Mouse (Mus musculus): Measurements from ENCODE around the gene Prss43. TPM values are rescaled to one million over a fixed set of nuclear protein-coding genes. Genes with fewer than 3 reads are reported as not detected.

Prss43 gene
- polyA plus RNA-seq, 1 experiment from 2014 or later = not detected

DNA sequence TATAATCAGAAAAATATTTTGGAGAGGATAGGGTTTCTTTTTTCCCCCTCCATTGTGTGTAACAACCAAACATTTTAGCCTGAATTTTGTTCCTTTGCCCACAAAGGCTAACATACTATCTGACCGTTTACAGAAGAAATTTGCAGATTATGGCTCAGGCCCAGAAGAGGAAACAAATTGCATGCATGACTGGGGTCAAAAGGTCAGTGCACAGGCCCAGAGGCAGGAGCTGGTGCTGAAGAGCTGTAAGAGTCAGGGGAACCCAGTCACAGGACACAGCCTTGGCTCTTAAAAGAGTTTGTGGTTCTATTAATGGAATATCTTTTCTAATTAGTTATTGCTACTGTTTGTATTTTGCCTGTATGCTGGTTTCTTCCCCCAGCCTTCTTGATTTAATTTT lies 42.9 kb upstream of the Prss43 start:
- Histone ChIP-seq H3K27me3 (ENCODE audit: insufficient read depth, low read length) (no peaks in the 10 kb centered on the region), H3K9me3 (replicated peaks; ENCODE audit: low read length) (no peaks in the 10 kb centered on the region), H3K4me3 (replicated peaks; ENCODE audit: low read depth, low read length) (no peak overlapping the region), H3K9ac (ENCODE audit: low read depth, low read length) (no peak overlapping the region), H3K36me3 (ENCODE audit: insufficient read depth, low read length) (no peaks in the 10 kb centered on the region), H3K4me1 (replicated peaks; ENCODE audit: insufficient read depth, low read length) (0 out of 2 replicates have a peak, but pooled peaks cover 3% of the 10 kb centered on the region), H3K4me2 (ENCODE audit: low read length) (no peak overlapping the region), H3K27ac (no peak overlapping the region)
- TF ChIP-seq CTCF (IDR thresholded peaks at IDR 0.05; ENCODE audit: low read depth) = no peak
- no peak for ATAC-seq (replicated peaks; ENCODE audit: low FRiP score, low read depth)
- WGBS = 35% methylated on average over 1 of the region's 1 CpGs
- DNase-seq (ENCODE audit: low spot score) = no peak

DNA sequence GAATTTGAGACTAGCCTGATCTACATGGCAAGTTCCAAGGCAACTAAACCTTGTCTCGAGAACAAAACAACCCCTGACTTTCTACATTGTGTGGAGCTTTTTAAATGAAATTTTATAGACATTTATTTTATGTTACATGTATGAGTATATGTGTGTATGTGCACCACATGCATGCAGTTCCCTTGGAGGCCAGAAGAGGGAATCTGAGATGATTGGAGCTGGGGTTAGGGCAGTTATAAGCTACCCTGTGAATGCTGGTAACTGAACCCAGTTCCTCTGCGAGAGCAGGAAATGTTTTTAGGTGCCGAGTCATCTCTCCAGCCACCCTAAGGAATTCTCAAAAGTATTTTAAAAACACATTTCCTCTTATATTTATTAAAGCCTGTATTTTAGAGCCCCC lies 38.3 kb upstream of the Prss43 start:
- Histone ChIP-seq H3K9ac (ENCODE audit: low read depth, low read length) (no peak overlapping the region), H3K4me3 (replicated peaks; ENCODE audit: low read depth, low read length) (no peak overlapping the region), H3K36me3 (ENCODE audit: insufficient read depth, low read length) (no peaks in the 10 kb centered on the region), H3K4me2 (ENCODE audit: low read length) (no peak overlapping the region), H3K4me1 (replicated peaks; ENCODE audit: insufficient read depth, low read length) (no peaks in the 10 kb centered on the region), H3K9me3 (replicated peaks; ENCODE audit: low read length) (no peaks in the 10 kb centered on the region), H3K27me3 (ENCODE audit: insufficient read depth, low read length) (no peaks in the 10 kb centered on the region), H3K27ac (no peak overlapping the region)
- TF ChIP-seq CTCF (IDR thresholded peaks at IDR 0.05; ENCODE audit: low read depth) = 0 out of 2 replicates have a peak, but pooled peaks have one; percentile 9
- WGBS = 90% methylated on average over 3 of the region's 3 CpGs
- DNase-seq (ENCODE audit: low spot score) (no peak), ATAC-seq (replicated peaks; ENCODE audit: low FRiP score, low read depth) (no peak)

- no peaks in the 10 kb centered on the region for H3K27me3 ChIP-seq (ENCODE audit: insufficient read depth, low read length)
- H3K27ac ChIP-seq = no peak overlapping the region
- H3K36me3 ChIP-seq (ENCODE audit: insufficient read depth, low read length) = no peaks in the 10 kb centered on the region
- no peak overlapping the region for H3K4me2 ChIP-seq (ENCODE audit: low read length)
- DNase-seq (ENCODE audit: low spot score) (no peak), ATAC-seq (replicated peaks; ENCODE audit: low FRiP score, low read depth) (no peak)
- H3K4me3 ChIP-seq (replicated peaks; ENCODE audit: low read depth, low read length) = no peak overlapping the region
- TF ChIP-seq CTCF (IDR thresholded peaks at IDR 0.05; ENCODE audit: low read depth) = no peak
- 52% methylated on average over 4 of the region's 4 CpGs for WGBS
- H3K9me3 ChIP-seq (replicated peaks; ENCODE audit: low read length) = no peaks in the 10 kb centered on the region
- no peak overlapping the region for H3K9ac ChIP-seq (ENCODE audit: low read depth, low read length)
- no peaks in the 10 kb centered on the region for H3K4me1 ChIP-seq (replicated peaks; ENCODE audit: insufficient read depth, low read length)
These were observed 36.0 kb upstream of the Prss43 start for GRCm38 (mm10) chr9:110790462-110790861.

DNA sequence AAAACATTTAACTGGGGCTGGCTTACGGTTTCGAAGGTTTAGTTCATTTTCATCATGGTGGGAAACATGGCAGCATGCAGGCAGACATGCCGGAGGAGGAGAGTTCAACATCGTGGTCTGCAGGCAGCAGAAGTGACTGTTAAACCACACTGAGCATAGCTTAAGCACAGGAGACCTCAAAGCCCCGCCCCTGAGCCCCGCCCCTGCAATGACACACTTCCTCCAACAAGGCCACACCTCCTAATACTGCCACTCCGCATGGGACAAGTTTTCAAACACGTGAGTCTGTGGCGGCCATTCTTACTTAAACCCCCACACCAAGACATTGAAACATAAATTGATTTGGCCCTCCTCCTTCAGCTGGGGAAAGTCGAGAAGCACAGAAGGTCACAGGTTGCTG lies 29.5 kb upstream of the Prss43 start:
- TF ChIP-seq CTCF (IDR thresholded peaks at IDR 0.05; ENCODE audit: low read depth) = no peak
- DNase-seq (ENCODE audit: low spot score) (no peak), ATAC-seq (replicated peaks; ENCODE audit: low FRiP score, low read depth) (no peak)
- H3K27ac ChIP-seq = no peak overlapping the region
- no peaks in the 10 kb centered on the region for H3K27me3 ChIP-seq (ENCODE audit: insufficient read depth, low read length)
- no peak overlapping the region for H3K4me3 ChIP-seq (replicated peaks; ENCODE audit: low read depth, low read length)
- H3K4me2 ChIP-seq (ENCODE audit: low read length) = no peak overlapping the region
- H3K36me3 ChIP-seq (ENCODE audit: insufficient read depth, low read length) = no peaks in the 10 kb centered on the region
- no peak overlapping the region for H3K9ac ChIP-seq (ENCODE audit: low read depth, low read length)
- H3K4me1 ChIP-seq (replicated peaks; ENCODE audit: insufficient read depth, low read length) = no peaks in the 10 kb centered on the region
- 79% methylated on average over 10 of the region's 10 CpGs for WGBS
- H3K9me3 ChIP-seq (replicated peaks; ENCODE audit: low read length) = no peaks in the 10 kb centered on the region

GRCm38 (mm10) chr9:110797866-110798265 lies 28.6 kb upstream of the Prss43 start, which contains the start of gene Prss42:
TSS of gene Prss42 (plus strand) at chr9:110798166.
- Histone ChIP-seq H3K9ac (ENCODE audit: low read depth, low read length) (no peak within 1 kb of the TSS), H3K36me3 (ENCODE audit: insufficient read depth, low read length) (no peaks in the 10 kb centered on the region), H3K4me1 (replicated peaks; ENCODE audit: insufficient read depth, low read length) (no peaks in the 10 kb centered on the region), H3K4me3 (replicated peaks; ENCODE audit: low read depth, low read length) (no peak within 1 kb of the TSS), H3K4me2 (ENCODE audit: low read length) (no peak within 1 kb of the TSS), H3K9me3 (replicated peaks; ENCODE audit: low read length) (no peaks in the 10 kb centered on the region), H3K27ac (no peak within 1 kb of the TSS), H3K27me3 (ENCODE audit: insufficient read depth, low read length) (no peaks in the 10 kb centered on the region)
- DNase-seq (ENCODE audit: low spot score) (no peak), ATAC-seq (replicated peaks; ENCODE audit: low FRiP score, low read depth) (no peak)
- TF ChIP-seq CTCF (IDR thresholded peaks at IDR 0.05; ENCODE audit: low read depth) = no peak
- 95% methylated on average over 14 of the region's 14 CpGs for WGBS

DNA sequence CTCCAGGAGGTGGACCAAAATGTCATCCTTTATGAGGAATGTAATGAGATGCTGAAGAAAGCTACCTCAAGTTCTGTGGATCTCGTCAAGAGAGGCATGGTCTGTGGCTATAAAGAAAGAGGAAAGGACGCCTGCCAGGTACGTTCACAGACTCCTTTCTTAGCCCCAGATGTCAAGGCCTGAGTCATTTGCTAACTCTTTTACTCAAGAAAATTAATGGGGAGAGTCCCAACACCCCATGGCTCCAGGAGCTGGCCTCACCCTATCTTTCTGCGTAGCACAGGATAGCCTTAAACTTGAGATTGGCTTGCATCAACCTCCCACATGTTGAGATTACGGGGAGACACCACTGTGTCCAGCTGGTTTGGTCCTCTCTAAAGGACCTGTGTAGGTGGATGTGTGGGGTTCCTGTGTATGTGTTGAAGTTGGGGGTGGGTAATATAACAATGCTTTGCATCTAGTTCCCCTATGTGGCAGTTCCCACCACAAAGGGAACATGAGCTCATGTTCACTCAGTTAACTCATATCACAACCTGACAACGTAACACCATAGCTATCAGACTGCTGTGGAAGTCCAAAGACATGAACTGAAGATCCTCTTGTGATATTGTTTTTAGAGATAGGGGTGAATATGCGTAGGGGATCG lies 25.5 kb upstream of the Prss43 start:
- no peaks in the 10 kb centered on the region for H3K4me1 ChIP-seq (replicated peaks; ENCODE audit: insufficient read depth, low read length)
- no peak overlapping the region for H3K4me2 ChIP-seq (ENCODE audit: low read length)
- no peaks in the 10 kb centered on the region for H3K27me3 ChIP-seq (ENCODE audit: insufficient read depth, low read length)
- 88% methylated on average over 8 of the region's 8 CpGs for WGBS
- no peak overlapping the region for H3K4me3 ChIP-seq (replicated peaks; ENCODE audit: low read depth, low read length)
- no peak for TF ChIP-seq CTCF (IDR thresholded peaks at IDR 0.05; ENCODE audit: low read depth)
- no peaks in the 10 kb centered on the region for H3K9me3 ChIP-seq (replicated peaks; ENCODE audit: low read length)
- no peak overlapping the region for H3K27ac ChIP-seq
- no peak overlapping the region for H3K9ac ChIP-seq (ENCODE audit: low read depth, low read length)
- ATAC-seq (replicated peaks; ENCODE audit: low FRiP score, low read depth) = no peak
- DNase-seq (ENCODE audit: low spot score) = no peak
- H3K36me3 ChIP-seq (ENCODE audit: insufficient read depth, low read length) = no peaks in the 10 kb centered on the region

GRCm38 (mm10) chr9:110803294-110803693 lies 23.2 kb upstream of the Prss43 start:
- Histone ChIP-seq H3K4me3 (replicated peaks; ENCODE audit: low read depth, low read length) (no peak overlapping the region), H3K27me3 (ENCODE audit: insufficient read depth, low read length) (no peaks in the 10 kb centered on the region), H3K9me3 (replicated peaks; ENCODE audit: low read length) (no peaks in the 10 kb centered on the region), H3K27ac (no peak overlapping the region), H3K9ac (ENCODE audit: low read depth, low read length) (no peak overlapping the region), H3K4me2 (ENCODE audit: low read length) (no peak overlapping the region), H3K4me1 (replicated peaks; ENCODE audit: insufficient read depth, low read length) (no peaks in the 10 kb centered on the region), H3K36me3 (ENCODE audit: insufficient read depth, low read length) (no peaks in the 10 kb centered on the region)
- DNase-seq (ENCODE audit: low spot score) (no peak), ATAC-seq (replicated peaks; ENCODE audit: low FRiP score, low read depth) (no peak)
- TF ChIP-seq CTCF (IDR thresholded peaks at IDR 0.05; ENCODE audit: low read depth) = no peak
- WGBS = 67% methylated on average over 4 of the region's 4 CpGs

All from kidney, postnatal 0 days (tissue).